Mouse (Mus musculus) intestine, embryonic 16.5 days (tissue): ENCODE data around the gene Rps7. TPM values are rescaled to one million over a fixed set of nuclear protein-coding genes. Genes with fewer than 3 reads are reported as not detected.

Source experiments
- ATAC-seq: fragments of 200-750 bp; cut with Nextera tagmentation; 2 replicates; pipeline ENCODE4 v1.8.0; 2017; ENCODE audit warnings: moderate TSS enrichment, moderate library complexity
- H3K27ac ChIP-seq: fragments of 300-500 bp; sonication (generic); 2 replicates; pipeline ENCODE4 v1.5.1; 2014; ENCODE audit warnings: mild to moderate bottlenecking, low read length
- H3K27me3 ChIP-seq: fragments of 300-500 bp; sonication (generic); replicated peaks from 2 replicates; pipeline ENCODE4 v1.6.1; 2014; ENCODE audit warnings: low read length, control low read depth, mixed read lengths; ENCODE audit not compliant: control insufficient read depth, insufficient read depth
- H3K36me3 ChIP-seq: fragments of 300-500 bp; sonication (generic); 2 replicates; pipeline ENCODE4 v1.6.1; 2014; ENCODE audit warnings: low read length, control low read depth; ENCODE audit not compliant: control insufficient read depth, insufficient read depth
- H3K4me1 ChIP-seq: fragments of 300-500 bp; sonication (generic); 2 replicates; pipeline ENCODE4 v1.6.1; 2014; ENCODE audit warnings: low read length, control low read depth, mixed read lengths; ENCODE audit not compliant: control insufficient read depth, insufficient read depth
- H3K4me2 ChIP-seq: fragments of 300-500 bp; sonication (generic); 2 replicates; pipeline ENCODE4 v1.6.1; 2014; ENCODE audit warnings: low read depth, low read length, control low read depth
- H3K4me3 ChIP-seq: fragments of 300-500 bp; sonication (generic); 2 replicates; pipeline ENCODE4 v1.5.1; 2014; ENCODE audit warnings: mild to moderate bottlenecking, low read length
- H3K9ac ChIP-seq: fragments of 300-500 bp; sonication (generic); 2 replicates; pipeline ENCODE4 v1.6.1; 2014; ENCODE audit warnings: low read depth, low read length
- H3K9me3 ChIP-seq: fragments of 300-500 bp; sonication (generic); 2 replicates; pipeline ENCODE4 v1.6.1; 2016; ENCODE audit warnings: low read length, control low read depth; ENCODE audit not compliant: control insufficient read depth
- WGBS: fragments of 180-500 bp; shearing (Covaris S2); extraction: QIAGEN DNeasy Blood & Tissue Kit; methylation state at CpG from one replicate; pipeline ENCODE4 v1.1.7; 2014; 5-methylcytosine and 5-hydroxymethylcytosine counted together
- polyA plus RNA-seq: library from polyadenylated mRNA; unstranded; fragments of >200 nt; fragmentation: Nextera tagmentation; extraction: Ambion mirVana; gene quantifications from 2 replicates; pipeline ENCODE4 v1.2.1, GENCODE M21; 2015

The Rps7 gene
- polyA plus RNA-seq, 1 experiment from 2014 or later, result 587 TPM

DNA sequence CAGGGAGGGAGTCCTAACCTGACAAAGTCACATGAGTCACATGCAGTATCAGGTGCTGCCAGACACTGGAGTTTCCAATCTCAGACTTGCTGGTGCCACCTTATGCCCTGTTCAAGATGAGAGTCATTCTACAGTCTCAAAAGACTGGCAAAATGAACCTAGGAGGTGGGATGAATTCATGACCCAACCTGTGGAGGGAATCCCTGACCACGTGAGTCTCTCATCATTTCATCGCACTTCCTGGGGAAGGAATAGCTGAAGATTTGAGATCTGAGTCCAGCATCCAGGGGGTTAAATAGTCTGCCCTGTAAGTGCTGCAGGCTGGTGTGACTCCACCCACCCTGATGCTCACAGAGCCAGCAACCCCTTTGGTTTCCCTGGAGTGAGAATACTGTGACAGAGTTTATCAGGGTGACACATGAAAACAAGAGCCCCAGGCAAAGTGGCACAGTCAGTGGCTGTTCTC, 37.2 kb downstream of the Rps7 start:
- ATAC-seq, result no peak
- no peaks in the 10 kb centered on the region for H3K4me1 ChIP-seq
- H3K9ac ChIP-seq, result no peak overlapping the region
- no peak overlapping the region for H3K4me3 ChIP-seq
- no peaks in the 10 kb centered on the region for H3K36me3 ChIP-seq
- H3K27me3 ChIP-seq, result no peaks in the 10 kb centered on the region
- no peaks in the 10 kb centered on the region for H3K9me3 ChIP-seq
- WGBS, result 53% methylated on average over 2 of the region's 2 CpGs
- H3K27ac ChIP-seq, result no peak overlapping the region
- no peak overlapping the region for H3K4me2 ChIP-seq

DNA sequence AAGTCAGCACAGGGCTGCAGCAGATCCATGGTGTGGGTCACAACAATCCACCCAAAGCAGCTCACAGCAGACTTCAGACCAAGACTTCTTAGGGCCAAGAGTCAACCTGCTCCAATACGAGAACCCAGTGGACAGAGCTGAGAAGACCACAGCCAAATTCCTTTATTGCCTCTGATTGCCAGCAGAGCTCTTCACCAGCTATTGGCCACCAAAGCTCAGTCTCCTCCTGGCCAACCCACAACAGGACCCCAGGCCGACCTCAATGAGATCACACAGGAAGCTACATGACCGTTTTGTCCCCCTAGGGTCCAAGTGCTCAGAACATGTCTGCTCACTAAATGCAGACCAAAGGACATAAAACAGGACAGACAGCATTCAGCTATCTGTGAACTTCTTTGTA, 37.6 kb downstream of the Rps7 start:
- Histone ChIP-seq H3K9ac (no peak overlapping the region), H3K27me3 (no peaks in the 10 kb centered on the region), H3K27ac (no peak overlapping the region), H3K4me1 (no peaks in the 10 kb centered on the region), H3K4me2 (no peak overlapping the region), H3K9me3 (no peaks in the 10 kb centered on the region), H3K4me3 (no peak overlapping the region), H3K36me3 (no peaks in the 10 kb centered on the region)
- 52% methylated on average over 3 of the region's 3 CpGs for WGBS
- ATAC-seq, result no peak

DNA sequence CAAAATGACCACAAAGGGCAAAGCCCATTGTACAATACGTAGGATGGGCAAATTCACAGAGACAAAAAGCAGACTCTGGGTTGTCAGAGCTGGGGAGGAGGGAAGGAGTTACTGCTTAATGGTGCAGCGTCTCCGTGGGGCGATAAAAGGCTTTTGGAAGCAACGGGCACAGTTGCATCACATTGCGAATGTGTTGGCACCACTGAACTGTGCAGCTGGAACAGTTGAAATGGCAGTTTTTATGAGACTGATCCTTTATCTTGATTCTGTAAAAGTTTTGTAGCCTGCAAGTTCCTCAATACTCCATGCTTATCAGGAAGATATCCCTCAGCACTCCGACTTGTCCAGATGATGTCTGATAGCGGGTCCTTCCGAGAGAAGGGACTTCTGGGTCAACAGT, 38.1 kb downstream of the Rps7 start:
- Histone ChIP-seq H3K27ac (no peak overlapping the region), H3K27me3 (no peaks in the 10 kb centered on the region), H3K9ac (no peak overlapping the region), H3K36me3 (no peaks in the 10 kb centered on the region), H3K4me1 (no peaks in the 10 kb centered on the region), H3K4me2 (no peak overlapping the region), H3K4me3 (no peak overlapping the region), H3K9me3 (no peaks in the 10 kb centered on the region)
- WGBS, result 81% methylated on average over 9 of the region's 9 CpGs
- no peak for ATAC-seq

DNA sequence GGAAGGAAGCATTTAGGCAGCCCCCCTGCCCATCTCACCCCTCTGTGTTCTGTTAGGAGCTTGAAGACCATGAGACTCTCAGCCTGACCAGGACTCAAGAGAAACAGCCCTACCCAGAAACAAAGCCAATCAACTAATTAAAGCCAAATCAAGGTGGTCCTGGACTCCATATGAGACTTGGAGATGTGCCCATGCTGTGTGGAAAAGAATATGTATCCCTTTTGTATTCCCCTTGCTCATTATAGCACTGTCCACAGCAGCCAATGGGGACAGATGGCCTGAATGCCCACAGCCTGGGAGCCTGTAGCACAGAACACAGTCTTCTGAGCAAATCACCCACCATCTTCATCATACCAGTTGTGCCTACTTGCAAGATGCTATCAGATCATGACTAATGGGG, 38.9 kb downstream of the Rps7 start:
- ATAC-seq, result no peak
- Histone ChIP-seq H3K27ac (no peak overlapping the region), H3K4me2 (no peak overlapping the region)

DNA sequence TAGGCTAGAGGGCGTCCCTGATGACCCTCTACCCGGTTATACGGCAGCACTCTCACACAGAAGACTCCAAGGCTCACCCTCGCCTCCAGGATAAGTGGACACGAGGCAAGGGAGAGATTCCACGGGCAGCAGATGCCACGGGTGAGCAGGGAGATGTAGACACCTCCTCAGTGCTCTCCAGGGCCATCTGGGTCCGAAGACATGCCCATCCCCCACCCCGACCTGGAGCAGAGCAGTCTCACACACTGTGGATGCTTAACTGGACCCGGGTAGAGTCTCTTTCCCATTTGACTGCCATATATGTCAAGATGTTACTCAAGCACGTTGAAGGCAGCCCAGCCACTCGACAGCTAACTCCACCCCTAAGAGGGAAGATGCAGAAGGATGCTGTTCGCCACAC, 45.3 kb downstream of the Rps7 start:
- WGBS, result 49% methylated on average over 13 of the region's 13 CpGs
- Histone ChIP-seq H3K27ac (no peak overlapping the region), H3K36me3 (no peaks in the 10 kb centered on the region), H3K9me3 (no peaks in the 10 kb centered on the region), H3K4me3 (no peak overlapping the region), H3K9ac (no peak overlapping the region), H3K27me3 (no peaks in the 10 kb centered on the region), H3K4me1 (0 out of 2 replicates have a peak, but pooled peaks cover 3% of the 10 kb centered on the region), H3K4me2 (no peak overlapping the region)
- ATAC-seq, result no peak

More for the DNA sequence above, 38.9 kb downstream of the Rps7 start:
- Histone ChIP-seq H3K4me1 (no peaks in the 10 kb centered on the region), H3K36me3 (no peaks in the 10 kb centered on the region), H3K4me3 (no peak overlapping the region), H3K27me3 (no peaks in the 10 kb centered on the region), H3K9ac (no peak overlapping the region), H3K9me3 (no peaks in the 10 kb centered on the region)

DNA sequence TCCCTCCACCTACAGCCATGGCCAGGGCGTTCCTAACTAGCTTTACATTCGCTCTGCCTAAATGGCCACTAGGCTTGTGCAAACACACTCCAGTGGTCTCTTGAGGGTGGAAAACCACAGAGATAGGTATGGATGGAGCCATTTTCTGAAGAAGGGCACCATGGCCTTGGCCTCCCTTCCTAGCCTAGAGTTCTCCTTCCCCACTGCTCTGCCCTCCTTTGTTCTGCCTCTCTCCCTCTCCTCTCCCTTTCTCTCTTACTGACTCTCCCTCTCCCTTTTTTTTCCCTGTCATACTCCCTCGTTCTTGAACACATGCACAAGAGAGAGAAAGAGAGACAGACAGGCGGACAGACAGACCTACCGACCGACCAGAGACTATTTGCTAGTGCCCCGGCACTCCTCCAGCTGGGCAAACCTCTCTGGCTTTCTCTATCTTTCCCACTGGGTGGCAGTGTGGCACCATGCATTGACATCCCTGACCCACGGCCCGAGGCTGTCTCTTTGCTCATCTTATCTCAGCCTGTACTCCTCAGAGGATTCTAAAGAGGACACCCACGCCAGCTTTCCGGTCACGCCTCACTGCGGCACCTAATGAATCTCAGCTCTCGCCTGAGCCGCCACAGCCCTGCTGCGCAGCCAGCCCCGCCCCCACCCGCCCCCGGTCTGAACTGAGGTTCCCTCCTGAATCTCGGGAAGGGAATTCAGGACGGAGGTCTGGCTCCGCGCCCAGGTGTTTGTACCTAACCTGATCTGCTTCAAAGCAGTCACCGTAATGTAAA, 46.5 kb downstream of the Rps7 start:
- ATAC-seq, result peak; percentile 92
- Histone ChIP-seq H3K27ac (no peak overlapping the region), H3K4me3 (peak overlapping the region; percentile 43), H3K36me3 (no peaks in the 10 kb centered on the region), H3K9ac (peak overlapping the region; percentile 54; the same call in 1 of the 2 replicates), H3K27me3 (no peaks in the 10 kb centered on the region), H3K9me3 (no peaks in the 10 kb centered on the region), H3K4me1 (0 out of 2 replicates have a peak, but pooled peaks cover 3% of the 10 kb centered on the region), H3K4me2 (peak overlapping the region; percentile 67)
- WGBS, result 9% methylated on average over 24 of the region's 24 CpGs

DNA sequence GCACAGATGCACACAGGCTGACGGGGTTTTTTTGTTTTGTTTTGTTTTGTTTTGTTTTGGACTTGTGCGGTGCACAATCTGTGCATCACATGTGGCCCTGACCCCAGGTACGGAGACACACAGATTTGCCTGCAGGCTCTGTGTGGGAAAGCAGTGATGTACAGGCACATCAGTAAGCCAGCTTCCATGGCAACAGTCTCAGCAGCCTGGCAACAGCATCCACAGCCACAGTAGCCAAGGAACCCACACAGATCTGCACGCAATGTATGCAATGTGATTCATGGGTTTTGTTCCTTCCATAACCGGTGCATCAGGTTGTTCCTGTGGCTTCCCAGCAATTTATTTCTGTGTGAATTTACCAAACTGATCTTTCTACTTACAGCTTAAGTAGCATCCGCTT, 47.8 kb downstream of the Rps7 start:
- 75% methylated on average over 6 of the region's 6 CpGs for WGBS
- Histone ChIP-seq H3K36me3 (no peaks in the 10 kb centered on the region), H3K9me3 (no peaks in the 10 kb centered on the region), H3K4me1 (0 out of 2 replicates have a peak, but pooled peaks cover 3% of the 10 kb centered on the region), H3K27me3 (no peaks in the 10 kb centered on the region), H3K9ac (no peak overlapping the region), H3K27ac (no peak overlapping the region), H3K4me2 (no peak overlapping the region), H3K4me3 (no peak overlapping the region)
- no peak for ATAC-seq

DNA sequence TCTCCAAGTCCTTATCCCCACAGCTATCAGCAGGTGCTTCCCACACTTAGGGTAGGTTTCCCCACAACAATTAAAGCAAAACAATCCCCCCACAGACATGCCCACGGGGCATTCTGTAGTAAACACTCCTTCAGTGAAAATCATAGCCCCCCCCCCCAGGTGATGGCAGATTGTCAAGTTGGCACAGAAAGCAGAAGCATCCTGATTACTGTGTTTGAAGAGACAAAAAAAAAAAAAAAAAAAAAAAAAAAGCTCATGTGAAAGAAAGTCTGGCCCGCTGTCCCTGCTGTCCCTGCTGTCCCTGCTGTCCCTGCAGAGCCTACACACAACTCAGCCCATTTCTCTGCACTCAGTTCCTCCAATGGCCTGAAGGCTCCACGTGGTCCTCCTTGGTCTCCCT, 51.7 kb downstream of the Rps7 start:
- no peak overlapping the region for H3K4me3 ChIP-seq
- H3K27me3 ChIP-seq, result no peaks in the 10 kb centered on the region
- no peaks in the 10 kb centered on the region for H3K36me3 ChIP-seq
- H3K9ac ChIP-seq, result no peak overlapping the region
- ATAC-seq, result no peak
- WGBS, result 67% methylated on average over 3 of the region's 3 CpGs
- no peaks in the 10 kb centered on the region for H3K9me3 ChIP-seq
- no peak overlapping the region for H3K4me2 ChIP-seq
- H3K27ac ChIP-seq, result no peak overlapping the region
- no peaks in the 10 kb centered on the region for H3K4me1 ChIP-seq

DNA sequence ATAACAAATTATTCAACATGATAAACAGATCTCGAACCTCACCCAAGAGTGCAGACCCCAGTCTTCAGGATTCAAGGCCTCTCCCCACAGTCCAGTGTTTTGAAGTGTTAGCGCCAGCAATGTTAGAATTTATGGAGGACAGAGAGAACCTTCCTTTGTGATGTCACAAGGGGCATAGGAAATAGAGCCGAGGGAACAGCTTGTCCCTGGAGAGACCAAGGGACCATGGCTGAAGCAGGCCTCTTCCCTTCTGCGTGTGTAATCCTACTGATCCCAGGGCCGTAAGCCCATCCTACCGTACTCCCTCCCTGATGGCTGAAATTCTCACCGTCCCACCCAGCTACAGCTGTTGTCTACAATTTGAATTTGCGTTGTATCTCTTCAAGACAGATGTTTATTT, 53.3 kb downstream of the Rps7 start, which contains the start of gene Allc:
Gene Allc, minus strand, starts transcription at position 101 of the 400 bp plus-strand sequence.
- Histone ChIP-seq H3K9ac (no peak within 1 kb of the TSS), H3K27ac (no peak within 1 kb of the TSS), H3K9me3 (no peaks in the 10 kb centered on the region), H3K4me1 (no peaks in the 10 kb centered on the region), H3K4me3 (no peak within 1 kb of the TSS), H3K36me3 (no peaks in the 10 kb centered on the region), H3K27me3 (no peaks in the 10 kb centered on the region), H3K4me2 (no peak within 1 kb of the TSS)
- WGBS, result 74% methylated on average over 8 of the region's 8 CpGs
- ATAC-seq, result no peak
